Mouse (Mus musculus) intestine, embryonic 15.5 days (tissue): ENCODE results near the gene Cd247. TPM values are rescaled to one million over a fixed set of nuclear protein-coding genes. Genes with fewer than 3 reads are reported as not detected.

Source experiments
- ATAC-seq: fragments of 200-750 bp; cut with Nextera tagmentation; 2 replicates; pipeline ENCODE4 v1.8.0; 2017; ENCODE audit warnings: moderate TSS enrichment, moderate library complexity
- H3K27ac ChIP-seq: fragments of 300-500 bp; sonication (generic); 2 replicates; pipeline ENCODE4 v1.5.1; 2015; ENCODE audit warnings: mild to moderate bottlenecking, inconsistent platforms
- H3K27me3 ChIP-seq: fragments of 300-500 bp; sonication (generic); replicated peaks from 2 replicates; pipeline ENCODE4 v1.6.1; 2015; ENCODE audit warnings: inconsistent platforms
- H3K36me3 ChIP-seq: fragments of 300-500 bp; sonication (generic); 2 replicates; pipeline ENCODE4 v1.6.1; 2015; ENCODE audit warnings: inconsistent platforms
- H3K4me1 ChIP-seq: fragments of 300-500 bp; sonication (generic); replicated peaks from 2 replicates; pipeline ENCODE4 v1.6.1; 2015; ENCODE audit warnings: inconsistent platforms
- H3K4me2 ChIP-seq: fragments of 300-500 bp; sonication (generic); replicated peaks from 2 replicates; pipeline ENCODE4 v1.6.1; 2015; ENCODE audit warnings: mild to moderate bottlenecking, inconsistent platforms
- H3K4me3 ChIP-seq: fragments of 300-500 bp; sonication (generic); replicated peaks from 2 replicates; pipeline ENCODE4 v1.5.1; 2015; ENCODE audit warnings: inconsistent platforms
- H3K9ac ChIP-seq: fragments of 300-500 bp; sonication (generic); 2 replicates; pipeline ENCODE4 v1.6.1; 2015; ENCODE audit warnings: inconsistent platforms
- H3K9me3 ChIP-seq: fragments of 300-500 bp; sonication (generic); 2 replicates; pipeline ENCODE4 v1.6.1; 2016; ENCODE audit warnings: inconsistent platforms
- WGBS: fragments of 180-500 bp; shearing (Covaris S2); methylation state at CpG from one replicate; pipeline ENCODE4 v1.1.7; 2015; 5-methylcytosine and 5-hydroxymethylcytosine counted together
- polyA plus RNA-seq: library from polyadenylated mRNA; unstranded; fragments of >200 nt; fragmentation: Nextera tagmentation; extraction: Ambion mirVana; gene quantifications from 2 replicates; pipeline ENCODE4 v1.2.1, GENCODE M21; 2015

The Cd247 gene
- polyA plus RNA-seq, 1 experiment from 2014 or later, result 0.33 TPM

GRCm38 (mm10) chr1:165812775-165813174, 24.3 kb downstream of the Cd247 start:
- H3K4me2 ChIP-seq, result no peak overlapping the region
- no peak overlapping the region for H3K27ac ChIP-seq
- 0 out of 2 replicates have a peak, but pooled peaks cover 3% of the 10 kb centered on the region for H3K27me3 ChIP-seq
- H3K9ac ChIP-seq, result no peak overlapping the region
- H3K4me3 ChIP-seq, result no peak overlapping the region
- no peak for ATAC-seq
- 80% methylated on average over 3 of the region's 3 CpGs for WGBS
- no peaks in the 10 kb centered on the region for H3K9me3 ChIP-seq
- 0 out of 2 replicates have a peak, but pooled peaks cover 2% of the 10 kb centered on the region for H3K4me1 ChIP-seq
- H3K36me3 ChIP-seq, result no peaks in the 10 kb centered on the region

- Histone ChIP-seq H3K4me2 (peak overlapping the region; percentile 35; the same call in 1 of the 2 replicates), H3K4me3 (no peak overlapping the region)
- 32% methylated on average over 7 of the region's 7 CpGs for WGBS
Observed at GRCm38 (mm10) chr1:165814116-165814515, 25.6 kb downstream of the Cd247 start.

DNA sequence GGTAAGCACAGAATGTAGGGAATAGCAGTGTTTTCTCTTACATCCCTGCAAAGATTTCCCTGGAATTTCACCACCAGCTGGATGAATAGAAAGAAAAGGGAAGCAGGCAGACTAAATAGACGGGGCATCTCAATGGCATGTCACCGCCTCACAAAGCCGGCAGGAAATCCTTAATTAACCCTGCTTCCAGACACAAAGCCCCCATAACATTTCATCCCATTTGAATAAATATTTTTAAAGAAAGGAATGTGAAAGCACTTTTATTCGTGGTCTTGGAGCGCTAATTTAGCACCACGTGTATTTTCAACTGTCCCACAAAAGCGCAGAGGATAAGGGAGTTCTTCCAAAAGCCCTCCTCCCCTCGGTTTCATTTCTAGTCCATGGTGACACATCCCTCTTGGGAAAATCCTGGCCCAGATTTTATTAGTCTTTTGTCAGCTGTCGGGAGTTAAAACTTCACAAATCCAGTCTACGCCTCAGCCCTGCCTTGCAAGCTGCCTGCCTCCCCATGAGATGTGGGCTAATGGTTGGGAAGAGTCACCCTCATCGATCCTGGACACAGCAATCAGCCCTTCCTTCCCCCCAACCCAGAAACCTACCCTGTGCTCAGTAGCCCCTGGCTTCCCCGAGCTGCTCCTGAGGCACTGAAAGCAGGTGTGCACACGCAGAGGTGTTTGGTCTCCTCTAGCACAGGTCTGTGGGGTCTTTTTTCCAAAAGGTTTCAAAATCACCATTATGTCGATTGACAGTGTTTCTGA, 26.2 kb downstream of the Cd247 start:
- no peaks in the 10 kb centered on the region for H3K9me3 ChIP-seq
- 50% methylated on average over 14 of the region's 14 CpGs for WGBS
- no peak overlapping the region for H3K9ac ChIP-seq
- ATAC-seq, result no peak
- H3K36me3 ChIP-seq, result no peaks in the 10 kb centered on the region
- H3K4me2 ChIP-seq, result peak overlapping the region; percentile 35
- H3K4me3 ChIP-seq, result no peak overlapping the region
- H3K27ac ChIP-seq, result no peak overlapping the region
- H3K27me3 ChIP-seq, result 0 out of 2 replicates have a peak, but pooled peaks cover 3% of the 10 kb centered on the region
- peaks cover 7% of the 10 kb centered on the region for H3K4me1 ChIP-seq

More at GRCm38 (mm10) chr1:165814116-165814515, 25.6 kb downstream of the Cd247 start:
- no peak for ATAC-seq
- Histone ChIP-seq H3K9ac (no peak overlapping the region), H3K4me1 (peaks cover 7% of the 10 kb centered on the region), H3K9me3 (no peaks in the 10 kb centered on the region), H3K36me3 (no peaks in the 10 kb centered on the region), H3K27ac (no peak overlapping the region), H3K27me3 (0 out of 2 replicates have a peak, but pooled peaks cover 3% of the 10 kb centered on the region)

- Histone ChIP-seq H3K27ac (no peak overlapping the region), H3K4me2 (no peak overlapping the region), H3K36me3 (no peaks in the 10 kb centered on the region), H3K27me3 (0 out of 2 replicates have a peak, but pooled peaks cover 3% of the 10 kb centered on the region), H3K4me3 (no peak overlapping the region), H3K4me1 (peaks cover 7% of the 10 kb centered on the region), H3K9ac (no peak overlapping the region), H3K9me3 (no peaks in the 10 kb centered on the region)
- 77% methylated on average over 9 of the region's 9 CpGs for WGBS
- no peak for ATAC-seq
Observed at GRCm38 (mm10) chr1:165816391-165816790, 27.9 kb downstream of the Cd247 start.

- Histone ChIP-seq H3K36me3 (no peaks in the 10 kb centered on the region), H3K27ac (no peak overlapping the region), H3K27me3 (0 out of 2 replicates have a peak, but pooled peaks cover 3% of the 10 kb centered on the region), H3K9ac (no peak overlapping the region), H3K4me1 (peaks cover 7% of the 10 kb centered on the region), H3K4me2 (no peak overlapping the region), H3K4me3 (no peak overlapping the region), H3K9me3 (no peaks in the 10 kb centered on the region)
- 39% methylated on average over 9 of the region's 9 CpGs for WGBS
- peak; percentile 48; the same call in 1 of the 2 replicates for ATAC-seq
Observed at GRCm38 (mm10) chr1:165817264-165817663, 28.8 kb downstream of the Cd247 start.

GRCm38 (mm10) chr1:165818145-165818860, 29.8 kb downstream of the Cd247 start:
- WGBS, result 49% methylated on average over 8 of the region's 8 CpGs
- peak; percentile 69 for ATAC-seq
- H3K4me2 ChIP-seq, result no peak overlapping the region

DNA sequence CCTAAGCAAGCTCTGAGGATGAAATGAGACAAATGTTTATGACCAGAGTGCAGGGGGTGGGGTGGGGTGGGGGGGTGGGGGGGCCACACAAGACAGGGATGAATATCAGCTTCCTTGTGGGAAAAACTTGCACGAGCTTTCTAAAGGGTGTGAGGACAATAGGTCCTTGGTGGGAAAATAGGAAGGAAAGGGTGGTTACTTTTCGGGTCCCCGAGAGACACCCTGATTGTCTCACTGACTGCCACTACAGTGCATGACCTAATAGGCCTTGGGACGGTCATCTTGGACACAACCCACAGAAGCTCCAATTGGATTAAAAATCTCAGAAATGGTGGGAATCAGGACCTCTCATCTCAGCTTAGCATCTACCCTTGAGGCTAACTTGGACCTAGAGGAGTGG, 30.7 kb downstream of the Cd247 start:
- WGBS, result 79% methylated on average over 4 of the region's 4 CpGs
- Histone ChIP-seq H3K27me3 (0 out of 2 replicates have a peak, but pooled peaks cover 3% of the 10 kb centered on the region), H3K4me2 (no peak overlapping the region), H3K4me1 (peaks cover 5% of the 10 kb centered on the region), H3K9ac (no peak overlapping the region), H3K36me3 (no peaks in the 10 kb centered on the region), H3K27ac (no peak overlapping the region), H3K4me3 (no peak overlapping the region), H3K9me3 (no peaks in the 10 kb centered on the region)
- ATAC-seq, result no peak

More at GRCm38 (mm10) chr1:165818145-165818860, 29.8 kb downstream of the Cd247 start:
- Histone ChIP-seq H3K4me1 (peaks cover 7% of the 10 kb centered on the region), H3K36me3 (no peaks in the 10 kb centered on the region), H3K9me3 (no peaks in the 10 kb centered on the region), H3K4me3 (no peak overlapping the region), H3K9ac (no peak overlapping the region), H3K27me3 (0 out of 2 replicates have a peak, but pooled peaks cover 3% of the 10 kb centered on the region), H3K27ac (no peak overlapping the region)

- 78% methylated on average over 2 of the region's 2 CpGs for WGBS
- no peak for ATAC-seq
Observed at GRCm38 (mm10) chr1:165822031-165822430, 33.5 kb downstream of the Cd247 start.

GRCm38 (mm10) chr1:165828173-165828572, 39.7 kb downstream of the Cd247 start:
- Histone ChIP-seq H3K9me3 (no peaks in the 10 kb centered on the region), H3K4me1 (no peaks in the 10 kb centered on the region), H3K36me3 (no peaks in the 10 kb centered on the region), H3K27me3 (no peaks in the 10 kb centered on the region), H3K4me3 (no peak overlapping the region), H3K9ac (no peak overlapping the region), H3K27ac (no peak overlapping the region), H3K4me2 (no peak overlapping the region)
- no peak for ATAC-seq
- 75% methylated on average over 5 of the region's 5 CpGs for WGBS

More at GRCm38 (mm10) chr1:165822031-165822430, 33.5 kb downstream of the Cd247 start:
- Histone ChIP-seq H3K4me1 (peaks cover 5% of the 10 kb centered on the region), H3K9me3 (no peaks in the 10 kb centered on the region), H3K27ac (no peak overlapping the region), H3K36me3 (no peaks in the 10 kb centered on the region), H3K4me3 (no peak overlapping the region), H3K9ac (no peak overlapping the region), H3K27me3 (no peaks in the 10 kb centered on the region), H3K4me2 (no peak overlapping the region)

- Histone ChIP-seq H3K27ac (no peak overlapping the region), H3K9me3 (no peaks in the 10 kb centered on the region), H3K4me3 (no peak overlapping the region), H3K9ac (no peak overlapping the region), H3K4me2 (no peak overlapping the region), H3K4me1 (no peaks in the 10 kb centered on the region), H3K27me3 (no peaks in the 10 kb centered on the region), H3K36me3 (no peaks in the 10 kb centered on the region)
- no peak for ATAC-seq
- 87% methylated on average over 6 of the region's 6 CpGs for WGBS
Observed at GRCm38 (mm10) chr1:165828615-165829014, 40.1 kb downstream of the Cd247 start.

GRCm38 (mm10) chr1:165829890-165830289, 41.4 kb downstream of the Cd247 start:
- H3K36me3 ChIP-seq, result no peaks in the 10 kb centered on the region
- no peak overlapping the region for H3K9ac ChIP-seq
- H3K27me3 ChIP-seq, result no peaks in the 10 kb centered on the region
- H3K27ac ChIP-seq, result no peak overlapping the region
- H3K4me3 ChIP-seq, result no peak overlapping the region
- H3K4me1 ChIP-seq, result 0 out of 2 replicates have a peak, but pooled peaks cover 5% of the 10 kb centered on the region
- H3K4me2 ChIP-seq, result no peak overlapping the region
- H3K9me3 ChIP-seq, result no peaks in the 10 kb centered on the region
- ATAC-seq, result no peak
- WGBS, result 88% methylated on average over 5 of the region's 5 CpGs

DNA sequence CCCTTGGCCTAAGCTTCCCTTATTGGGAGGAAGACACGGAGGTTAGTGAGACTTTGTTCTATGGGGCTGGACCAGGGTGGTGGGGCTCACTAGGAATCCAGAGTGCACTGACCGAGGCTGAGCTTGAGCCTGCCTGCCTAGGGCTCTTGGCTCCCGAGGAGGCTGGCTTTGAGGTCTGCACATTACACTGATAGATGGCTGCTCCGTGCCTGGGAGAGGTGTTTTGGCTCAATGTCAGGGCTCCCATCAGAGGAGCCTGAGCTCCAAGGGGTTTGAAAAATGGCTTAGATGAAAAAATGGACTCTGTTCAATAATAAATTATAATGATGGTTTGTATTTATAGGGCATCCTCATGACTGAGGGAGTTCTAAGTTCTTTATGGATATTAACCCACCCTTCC, 44.8 kb downstream of the Cd247 start:
- 0 out of 2 replicates have a peak, but pooled peaks have one; percentile 37 for ATAC-seq

More for the DNA sequence above, 44.8 kb downstream of the Cd247 start:
- Histone ChIP-seq H3K36me3 (no peaks in the 10 kb centered on the region), H3K4me1 (peaks cover 22% of the 10 kb centered on the region), H3K9ac (no peak overlapping the region), H3K27me3 (no peaks in the 10 kb centered on the region), H3K9me3 (no peaks in the 10 kb centered on the region), H3K27ac (no peak overlapping the region), H3K4me3 (no peak overlapping the region), H3K4me2 (no peak overlapping the region)
- 26% methylated on average over 4 of the region's 4 CpGs for WGBS
